8 mouse cellular contexts compared by ENCODE assay signal in genomic region chr10:34206436-34206782, GRCm38 (mm10). TPM values are rescaled to one million over a fixed set of nuclear protein-coding genes. Genes with fewer than 3 reads are reported as not detected.
DNase-seq lines count a peak whose midpoint lies in the region; ATAC-seq and TF ChIP-seq lines count a peak whose summit lies in the region.

No protein-coding gene starts in this region.

- no peaks in the 10 kb centered on the region for H3K27me3 ChIP-seq in Patski
- H3K27me3 ChIP-seq in forebrain, embryonic 12.5 days, result no peaks in the 10 kb centered on the region
- H3K27me3 ChIP-seq in limb, embryonic 12.5 days, result no peaks in the 10 kb centered on the region
- H3K27me3 ChIP-seq in midbrain, embryonic 10.5 days (ENCODE audit: low read depth, poor library complexity, severe bottlenecking), result no peaks in the 10 kb centered on the region
- H3K27me3 ChIP-seq in stomach, embryonic 14.5 days (ENCODE audit: control insufficient read depth, insufficient read depth, low read length), result no peaks in the 10 kb centered on the region

- DNase-seq in cerebellum, adult 8-10 months, result peak; percentile 1
- DNase-seq in cerebellum, adult 18-20 months, result no peak
- DNase-seq in Patski (ENCODE audit: low read depth, low spot score), result no peak
- DNase-seq in heart, postnatal 14 days, result peak; percentile 62 to 70
- no peak for DNase-seq in midbrain, embryonic 10.5 days (ENCODE audit: low spot score)

- peak overlapping the region; percentile 69 for H3K4me3 ChIP-seq in forebrain, embryonic 12.5 days (replicated peaks)
- peak overlapping the region; percentile 78 for H3K4me3 ChIP-seq in limb, embryonic 12.5 days (replicated peaks)
- H3K4me3 ChIP-seq in midbrain, embryonic 10.5 days, result peak overlapping the region; percentile 88
- H3K4me3 ChIP-seq in stomach, embryonic 14.5 days (ENCODE audit: low read depth, low read length), result peak overlapping the region; percentile 78

- no peak for TF ChIP-seq CTCF in Patski (IDR thresholded peaks at IDR 0.05)

- peak; percentile 80 for ATAC-seq in Patski
- ATAC-seq in forebrain, embryonic 12.5 days (ENCODE audit: low FRiP score), result no peak; the same call in 1 of the 2 replicates
- peak; percentile 79 for ATAC-seq in limb, embryonic 12.5 days (ENCODE audit: insufficient number of reproducible peaks, insufficient read depth, low FRiP score, low TSS enrichment, low read depth)
- ATAC-seq in stomach, embryonic 14.5 days (ENCODE audit: insufficient number of reproducible peaks, insufficient read depth, low FRiP score, low read depth), result no peak

- intact Hi-C loops in heart, postnatal 14 days (cut with DNase I), result loop anchor here (2.0 kb wide), 1 partner anchor 76 kb away; the partner anchor contains the start of gene Tspyl1

- WGBS in forebrain, embryonic 12.5 days, result under 1% methylated on average over 15 of the region's 15 CpGs
- WGBS in limb, embryonic 12.5 days, result 0% methylated on average over 15 of the region's 15 CpGs
- WGBS in midbrain, embryonic 10.5 days, result under 1% methylated on average over 15 of the region's 15 CpGs
- under 1% methylated on average over 15 of the region's 15 CpGs for WGBS in stomach, embryonic 14.5 days

- H3K4me2 ChIP-seq in forebrain, embryonic 12.5 days, result peak overlapping the region; percentile 77
- peak overlapping the region; percentile 68 for H3K4me2 ChIP-seq in limb, embryonic 12.5 days
- peak overlapping the region; percentile 55 for H3K4me2 ChIP-seq in stomach, embryonic 14.5 days (replicated peaks; ENCODE audit: low read depth, low read length)

- in situ Hi-C loops in Patski (cut with MboI; ENCODE audit: low pct_unique_long_range_greater_than_20kb), result loop anchor here (5.0 kb wide), 1 partner anchor 71 kb away; no protein-coding TSS in a partner anchor

- no peaks in the 10 kb centered on the region for H3K36me3 ChIP-seq in forebrain, embryonic 12.5 days (replicated peaks)
- H3K36me3 ChIP-seq in limb, embryonic 12.5 days, result peaks cover 9% of the 10 kb centered on the region; the same call in 1 of the 2 replicates
- no peaks in the 10 kb centered on the region for H3K36me3 ChIP-seq in midbrain, embryonic 10.5 days
- H3K36me3 ChIP-seq in stomach, embryonic 14.5 days (ENCODE audit: control insufficient read depth, insufficient read depth, low read length), result no peaks in the 10 kb centered on the region

- H3K27ac ChIP-seq in forebrain, embryonic 12.5 days, result peak overlapping the region; percentile 81
- H3K27ac ChIP-seq in limb, embryonic 12.5 days, result peak overlapping the region; percentile 97
- H3K27ac ChIP-seq in midbrain, embryonic 10.5 days (replicated peaks), result peak overlapping the region; percentile 95
- H3K27ac ChIP-seq in stomach, embryonic 14.5 days (ENCODE audit: low read length), result peak overlapping the region; percentile 95

- no peaks in the 10 kb centered on the region for H3K9me3 ChIP-seq in forebrain, embryonic 12.5 days
- H3K9me3 ChIP-seq in limb, embryonic 12.5 days, result no peaks in the 10 kb centered on the region
- no peaks in the 10 kb centered on the region for H3K9me3 ChIP-seq in midbrain, embryonic 10.5 days (replicated peaks)
- no peaks in the 10 kb centered on the region for H3K9me3 ChIP-seq in stomach, embryonic 14.5 days (ENCODE audit: control insufficient read depth, low read depth, low read length)

- peak overlapping the region; percentile 83 for H3K9ac ChIP-seq in forebrain, embryonic 12.5 days
- peak overlapping the region; percentile 88 for H3K9ac ChIP-seq in limb, embryonic 12.5 days (replicated peaks)
- peak overlapping the region; percentile 79 for H3K9ac ChIP-seq in stomach, embryonic 14.5 days (replicated peaks; ENCODE audit: low read depth, low read length)

- POLR2A ChIA-PET in Patski (lab: Charles Lee), result interaction anchor here (0.7 to 1.6 kb wide), 2 partner anchors 11 to 107 kb away, joined by 3 to 4 read pairs; no protein-coding TSS in a partner anchor

- CTCF ChIA-PET in Patski (lab: Charles Lee), result interaction anchor here (1.3 kb wide), 2 partner anchors 12 to 76 kb away, joined by 3 read pairs; partner anchors contain the start of gene Tspyl1

- peaks cover 3% of the 10 kb centered on the region; the same call in 1 of the 2 replicates for H3K4me1 ChIP-seq in forebrain, embryonic 12.5 days
- peaks cover 24% of the 10 kb centered on the region; the same call in 1 of the 2 replicates for H3K4me1 ChIP-seq in limb, embryonic 12.5 days (replicated peaks)
- H3K4me1 ChIP-seq in midbrain, embryonic 10.5 days, result peaks cover 14% of the 10 kb centered on the region
- no peaks in the 10 kb centered on the region for H3K4me1 ChIP-seq in stomach, embryonic 14.5 days (ENCODE audit: control insufficient read depth, insufficient read depth, low read length)

RNA-seq across cellular contexts. Expression of gene Dse, which starts 1.1 kb away (rescaled TPM):
- 6.8 TPM for polyA plus RNA-seq in Patski (2021)
- 11.2 and 13.4 TPM in 2 replicates for polyA plus RNA-seq in forebrain, embryonic 12.5 days (2016; fragmentation: Nextera tagmentation; extraction: Ambion mirVana)
- total RNA-seq in heart, postnatal 14 days (2021), result 1 to 10 TPM; 5.7 to 6.7 TPM
- polyA plus RNA-seq in limb, embryonic 12.5 days (2016; fragmentation: Nextera tagmentation; extraction: Ambion mirVana), result 39.0 and 42.7 TPM in 2 replicates
- 22.0 and 22.8 TPM in 2 replicates for polyA plus RNA-seq in midbrain, embryonic 10.5 days (2016; fragmentation: Nextera tagmentation; extraction: Ambion mirVana)
- polyA plus RNA-seq in stomach, embryonic 14.5 days (2014; fragmentation: Nextera tagmentation; extraction: Ambion mirVana), result 27.9 and 29.0 TPM in 2 replicates

Comparison
In these comparisons a context has a peak if more than half of its experiments do, and no peak if none do; other contexts are left out.
1. DNase-seq: peak in cerebellum, adult 8-10 months (single experiment) and heart, postnatal 14 days (2 of 2); none in cerebellum, adult 18-20 months (0 of 2), Patski (single experiment) and midbrain, embryonic 10.5 days (single experiment).
2. ATAC-seq: peak in Patski (single experiment) and limb, embryonic 12.5 days (single experiment); none in forebrain, embryonic 12.5 days (single experiment) and stomach, embryonic 14.5 days (single experiment).
3. Peak in every context shown above with its lines, with median percentiles within 50 percentile points of each other: H3K27ac ChIP-seq, H3K4me2 ChIP-seq, H3K4me3 ChIP-seq and H3K9ac ChIP-seq.